Mouse (Mus musculus) liver, embryonic 12.5 days (tissue): ENCODE results near the gene Mapkbp1. TPM values are rescaled to one million over a fixed set of nuclear protein-coding genes. Genes with fewer than 3 reads are reported as not detected.
A peak's percentile ranks its signal among the peaks of the same experiment; 100 is the strongest.

Source experiments
- ATAC-seq: fragments of 200-750 bp; cut with Nextera tagmentation; 2 replicates; pipeline ENCODE4 v1.8.0; 2017; ENCODE audit warnings: moderate number of reproducible peaks, mild to moderate bottlenecking, moderate library complexity
- H3K27ac ChIP-seq: fragments of 300-500 bp; sonication (generic); 2 replicates; pipeline ENCODE4 v1.5.1; 2016; ENCODE audit warnings: mild to moderate bottlenecking
- H3K27me3 ChIP-seq: fragments of 300-500 bp; sonication (generic); replicated peaks from 2 replicates; pipeline ENCODE4 v1.6.1; 2016; ENCODE audit warnings: mild to moderate bottlenecking, moderate library complexity
- H3K36me3 ChIP-seq: fragments of 300-500 bp; sonication (generic); 2 replicates; pipeline ENCODE4 v1.6.1; 2016; ENCODE audit warnings: mild to moderate bottlenecking, moderate library complexity
- H3K4me1 ChIP-seq: fragments of 300-500 bp; sonication (generic); 2 replicates; pipeline ENCODE4 v1.6.1; 2016
- H3K4me2 ChIP-seq: fragments of 300-500 bp; sonication (generic); 2 replicates; pipeline ENCODE4 v1.6.1; 2016; ENCODE audit warnings: mild to moderate bottlenecking, moderate library complexity
- H3K4me3 ChIP-seq: fragments of 300-500 bp; sonication (generic); 2 replicates; pipeline ENCODE4 v1.5.1; 2016; ENCODE audit warnings: mild to moderate bottlenecking, moderate library complexity
- H3K9ac ChIP-seq: fragments of 300-500 bp; sonication (generic); 2 replicates; pipeline ENCODE4 v1.6.1; 2016; ENCODE audit warnings: mild to moderate bottlenecking, moderate library complexity
- H3K9me3 ChIP-seq: fragments of 300-500 bp; sonication (generic); replicated peaks from 2 replicates; pipeline ENCODE4 v1.6.1; 2016; ENCODE audit warnings: mild to moderate bottlenecking, moderate library complexity
- WGBS: fragments of 180-500 bp; shearing (Covaris S2); methylation state at CpG from one replicate; pipeline ENCODE4 v1.1.7; 2016; ENCODE audit not compliant: insufficient replicate concordance; 5-methylcytosine and 5-hydroxymethylcytosine counted together
- polyA plus RNA-seq: library from polyadenylated mRNA; unstranded; fragments of >200 nt; fragmentation: Nextera tagmentation; extraction: Ambion mirVana; gene quantifications from 2 replicates; pipeline ENCODE4 v1.2.1, GENCODE M21; 2016

The Mapkbp1 gene
- polyA plus RNA-seq, 1 experiment from 2014 or later: 0.63 TPM

DNA sequence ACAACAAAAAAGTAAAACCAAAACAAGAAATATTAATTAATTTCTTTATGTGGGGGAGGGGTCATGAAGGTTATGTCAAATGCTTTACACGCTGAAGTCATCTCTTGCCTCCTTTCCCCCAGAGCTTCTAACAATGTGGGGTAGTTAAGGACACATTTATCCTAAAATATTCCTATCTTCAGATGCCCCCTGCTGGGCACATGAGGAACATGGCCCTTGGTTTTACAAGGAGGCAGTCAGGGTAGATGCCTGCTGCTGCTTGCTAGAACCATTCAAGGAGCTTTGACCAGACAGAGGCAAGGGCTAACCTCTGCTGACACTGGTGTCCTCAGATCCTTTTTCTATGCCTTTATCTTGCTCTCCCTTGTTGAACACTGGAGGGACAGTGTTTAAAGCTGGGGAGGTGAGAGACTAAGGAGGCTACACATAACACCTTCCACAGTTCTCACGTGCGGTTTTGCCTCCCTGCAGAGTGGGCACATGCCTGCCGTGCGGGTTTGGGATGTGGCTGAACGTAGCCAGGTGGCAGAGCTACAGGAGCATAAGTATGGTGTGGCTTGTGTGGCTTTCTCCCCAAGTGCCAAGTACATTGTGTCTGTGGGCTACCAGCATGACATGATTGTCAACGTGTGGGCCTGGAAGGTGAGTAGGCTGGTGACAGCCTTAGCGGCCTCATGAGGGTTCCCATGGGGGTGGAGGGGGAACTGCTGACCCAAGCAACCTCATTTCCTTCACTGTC lies 39.1 kb downstream of the Mapkbp1 start:
- no peaks in the 10 kb centered on the region for H3K36me3 ChIP-seq
- no peaks in the 10 kb centered on the region for H3K27me3 ChIP-seq
- H3K9me3 ChIP-seq: no peaks in the 10 kb centered on the region
- ATAC-seq: no peak
- H3K9ac ChIP-seq: no peak overlapping the region
- peaks cover 38% of the 10 kb centered on the region for H3K4me1 ChIP-seq
- H3K27ac ChIP-seq: no peak overlapping the region
- no peak overlapping the region for H3K4me2 ChIP-seq
- 66% methylated on average over 8 of the region's 8 CpGs for WGBS
- H3K4me3 ChIP-seq: no peak overlapping the region

DNA sequence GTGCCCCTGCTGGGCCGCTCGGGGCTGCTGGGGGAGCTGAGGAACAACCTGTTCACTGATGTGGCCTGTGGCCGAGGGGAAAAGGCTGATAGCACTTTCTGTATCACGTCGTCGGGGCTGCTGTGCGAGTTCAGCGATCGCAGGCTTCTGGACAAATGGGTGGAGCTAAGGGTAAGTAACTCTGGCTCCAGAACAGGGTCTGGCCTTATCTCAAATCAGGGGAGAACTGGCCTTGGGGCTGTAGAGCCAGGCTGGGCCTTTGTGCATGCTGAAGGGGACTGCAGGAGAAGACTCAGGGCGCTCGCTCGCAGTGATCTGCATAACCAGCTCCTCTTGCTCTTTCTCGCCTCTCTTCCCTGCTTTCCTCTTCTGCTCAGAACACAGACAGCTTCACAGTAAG lies 40.4 kb downstream of the Mapkbp1 start:
- Histone ChIP-seq H3K27me3 (no peaks in the 10 kb centered on the region), H3K9ac (no peak overlapping the region), H3K27ac (no peak overlapping the region), H3K4me2 (peak overlapping the region; percentile 9), H3K4me3 (no peak overlapping the region), H3K4me1 (peaks cover 46% of the 10 kb centered on the region), H3K9me3 (no peaks in the 10 kb centered on the region), H3K36me3 (peaks cover 6% of the 10 kb centered on the region; the same call in 1 of the 2 replicates)
- ATAC-seq: no peak
- WGBS: 55% methylated on average over 13 of the region's 13 CpGs

DNA sequence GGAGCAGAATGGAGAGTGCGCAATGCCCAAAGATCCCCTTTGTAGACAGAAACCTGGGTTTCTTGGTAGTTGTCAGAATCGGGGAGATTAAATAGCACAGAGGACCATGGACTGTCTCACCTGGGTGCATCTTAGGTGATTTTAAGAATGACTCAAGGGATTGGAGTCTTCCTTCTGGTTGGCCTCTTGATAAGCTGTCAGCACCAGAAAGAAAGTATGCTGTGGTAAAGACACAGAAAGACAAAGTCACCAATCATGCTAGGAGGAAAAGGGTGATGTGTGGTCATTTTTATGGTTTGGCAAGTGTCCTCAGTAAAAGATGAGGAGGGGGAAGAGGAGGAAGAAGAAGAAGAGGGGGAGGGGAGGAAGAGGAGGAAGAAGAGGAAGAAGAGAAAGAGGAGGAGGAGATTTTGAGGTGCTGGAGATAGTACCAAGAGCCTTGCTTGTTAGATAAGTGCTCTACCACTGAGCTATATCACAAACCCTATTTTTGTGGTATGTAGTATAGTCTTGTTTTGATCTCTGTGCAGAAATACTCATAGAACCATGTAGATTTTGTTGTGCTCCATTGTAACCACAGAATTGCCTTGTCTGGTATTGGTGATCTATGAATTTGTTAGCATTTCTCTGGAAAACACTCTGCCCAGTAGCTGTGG lies 41.5 kb downstream of the Mapkbp1 start:
- H3K9ac ChIP-seq: no peak overlapping the region
- H3K27me3 ChIP-seq: no peaks in the 10 kb centered on the region
- 82% methylated on average over 2 of the region's 2 CpGs for WGBS
- H3K4me3 ChIP-seq: no peak overlapping the region
- H3K4me1 ChIP-seq: peaks cover 46% of the 10 kb centered on the region
- no peak overlapping the region for H3K27ac ChIP-seq
- ATAC-seq: no peak
- H3K36me3 ChIP-seq: peaks cover 15% of the 10 kb centered on the region; the same call in 1 of the 2 replicates
- H3K9me3 ChIP-seq: no peaks in the 10 kb centered on the region
- H3K4me2 ChIP-seq: no peak overlapping the region

DNA sequence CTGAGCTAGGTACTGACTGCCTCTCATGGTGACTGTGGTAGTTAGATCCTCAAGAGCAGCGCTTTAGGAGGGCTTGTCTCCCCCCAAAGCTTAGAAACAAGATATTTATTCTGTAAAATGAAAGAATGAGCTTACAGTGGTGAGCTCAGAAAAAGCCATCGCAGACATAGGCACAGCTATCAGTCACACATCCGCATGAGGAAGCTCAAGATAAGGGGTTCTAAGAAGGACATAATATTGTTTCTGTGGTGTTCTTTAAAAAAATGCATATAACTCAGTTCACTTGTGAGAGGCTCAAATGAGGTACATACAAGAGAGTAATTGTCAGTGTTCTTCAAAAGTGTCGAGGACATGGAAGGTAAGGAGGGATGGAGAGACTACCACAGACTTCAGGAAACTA lies 43.4 kb downstream of the Mapkbp1 start:
- Histone ChIP-seq H3K9me3 (no peaks in the 10 kb centered on the region), H3K4me1 (peaks cover 56% of the 10 kb centered on the region), H3K27ac (0 out of 2 replicates have a peak overlapping the region, but pooled peaks have one; percentile 25), H3K4me3 (no peak overlapping the region), H3K36me3 (peaks cover 26% of the 10 kb centered on the region), H3K9ac (no peak overlapping the region), H3K4me2 (peak overlapping the region; percentile 16; the same call in 1 of the 2 replicates), H3K27me3 (no peaks in the 10 kb centered on the region)
- 47% methylated on average over 4 of the region's 4 CpGs for WGBS
- peak; percentile 55; the same call in 1 of the 2 replicates for ATAC-seq

DNA sequence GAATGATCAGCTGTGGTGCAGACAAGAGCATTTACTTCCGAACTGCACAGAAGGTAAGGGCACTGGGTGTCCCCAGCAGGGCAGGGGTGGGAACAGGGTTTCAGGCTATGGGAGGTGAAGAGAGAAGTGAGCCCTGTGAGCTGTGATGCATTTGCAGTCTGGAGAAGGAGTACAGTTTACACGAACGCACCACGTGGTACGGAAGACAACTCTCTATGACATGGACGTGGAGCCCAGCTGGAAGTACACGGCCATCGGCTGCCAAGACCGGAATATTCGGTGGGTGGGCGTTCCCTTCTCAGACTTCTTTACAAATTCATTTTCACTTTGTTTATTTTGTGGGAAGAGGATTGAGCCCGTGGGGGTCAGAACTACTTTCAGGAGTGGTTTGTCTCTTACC lies 45.1 kb downstream of the Mapkbp1 start:
- H3K9me3 ChIP-seq: no peaks in the 10 kb centered on the region
- H3K4me2 ChIP-seq: no peak overlapping the region
- no peak for ATAC-seq
- H3K27me3 ChIP-seq: no peaks in the 10 kb centered on the region
- H3K36me3 ChIP-seq: peaks cover 40% of the 10 kb centered on the region
- H3K9ac ChIP-seq: no peak overlapping the region
- no peak overlapping the region for H3K4me3 ChIP-seq
- peaks cover 53% of the 10 kb centered on the region for H3K4me1 ChIP-seq
- 85% methylated on average over 12 of the region's 12 CpGs for WGBS
- H3K27ac ChIP-seq: no peak overlapping the region

DNA sequence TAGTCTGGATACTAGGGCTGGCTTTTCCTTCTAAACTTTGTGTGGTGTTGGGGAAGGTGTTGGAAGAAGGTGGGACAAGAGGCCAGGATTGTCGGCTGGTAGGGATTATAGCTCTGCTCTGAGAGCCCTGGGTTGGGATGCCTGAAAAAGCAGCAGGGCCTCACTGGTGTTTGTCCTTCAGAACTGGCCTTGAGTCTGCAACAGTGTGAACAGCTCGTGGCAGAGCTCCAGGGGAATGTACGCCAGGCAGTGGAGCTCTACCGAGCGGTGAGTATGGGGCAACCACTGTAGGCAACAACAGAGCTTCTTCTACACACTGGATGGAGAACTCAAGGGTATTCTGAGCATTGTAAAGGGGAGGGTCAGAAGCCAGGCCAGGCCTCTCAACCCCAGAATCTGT lies 51.8 kb downstream of the Mapkbp1 start:
- H3K4me1 ChIP-seq: peaks cover 34% of the 10 kb centered on the region
- H3K36me3 ChIP-seq: peaks cover 37% of the 10 kb centered on the region
- no peaks in the 10 kb centered on the region for H3K9me3 ChIP-seq
- WGBS: 79% methylated on average over 5 of the region's 5 CpGs
- H3K27ac ChIP-seq: no peak overlapping the region
- H3K27me3 ChIP-seq: no peaks in the 10 kb centered on the region
- H3K4me2 ChIP-seq: no peak overlapping the region
- ATAC-seq: no peak
- H3K4me3 ChIP-seq: no peak overlapping the region
- no peak overlapping the region for H3K9ac ChIP-seq

DNA sequence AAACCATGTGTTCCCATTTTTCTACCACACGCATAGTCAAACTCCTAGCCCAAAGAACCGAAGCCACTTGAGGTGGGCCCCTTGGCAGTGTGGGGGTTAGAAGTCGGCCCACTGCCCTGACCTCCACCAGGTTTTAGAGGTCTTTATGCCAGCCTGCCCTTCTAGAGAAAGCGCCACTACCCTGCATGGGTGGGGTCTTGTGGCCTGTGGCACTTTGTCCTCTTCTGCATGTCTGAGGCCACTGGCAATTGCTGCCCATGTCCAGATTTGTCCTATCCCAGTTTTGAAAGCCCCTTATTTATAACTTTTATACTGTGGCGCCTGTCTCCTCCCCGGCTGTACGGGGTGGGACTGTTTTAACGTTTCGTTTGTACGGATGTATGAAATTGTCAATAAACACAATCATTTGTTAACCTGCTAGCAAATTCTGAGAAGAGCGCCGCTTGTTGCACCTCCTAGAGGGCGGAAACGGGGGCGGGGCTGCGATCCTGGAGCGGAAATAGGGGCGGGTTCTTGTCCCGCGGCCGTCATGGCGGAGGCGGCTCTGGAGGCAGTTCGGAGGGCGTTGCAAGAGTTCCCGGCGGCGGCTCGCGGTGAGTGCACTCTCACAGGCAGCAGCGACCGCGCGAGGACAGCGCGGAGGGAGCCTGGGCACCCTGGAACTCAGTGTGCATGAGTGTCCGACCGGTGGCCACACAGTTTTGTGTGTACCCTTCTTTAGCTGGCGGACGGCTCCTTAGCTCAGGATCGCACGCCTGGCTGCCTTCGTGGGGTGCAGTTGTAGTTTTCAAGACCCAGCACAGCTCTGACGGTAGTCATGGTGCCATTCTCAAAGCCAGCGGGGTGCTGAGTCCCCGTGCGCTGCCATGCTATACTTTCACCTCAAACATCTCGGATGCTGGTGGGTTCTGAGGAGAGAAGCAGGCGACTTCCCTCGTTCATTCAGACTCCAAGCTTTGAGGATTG lies 54.8 kb downstream of the Mapkbp1 start, which contains the start of the genes Jmjd7 and Gm28042:
Gene Jmjd7 (plus strand): TSS at position 500 of the 966 bp plus-strand sequence.
Gene Gm28042 (plus strand): TSS at position 510 of the 966 bp plus-strand sequence.
- H3K4me3 ChIP-seq: peak within 1 kb of the TSS; percentile 76
- no peaks in the 10 kb centered on the region for H3K27me3 ChIP-seq
- peak within 1 kb of the TSS; percentile 85 for H3K27ac ChIP-seq
- peaks cover 42% of the 10 kb centered on the region for H3K4me1 ChIP-seq
- no peaks in the 10 kb centered on the region for H3K9me3 ChIP-seq
- peak within 1 kb of the TSS; percentile 89 for H3K4me2 ChIP-seq
- ATAC-seq: peak; percentile 90
- peaks cover 38% of the 10 kb centered on the region for H3K36me3 ChIP-seq
- peak within 1 kb of the TSS; percentile 87 for H3K9ac ChIP-seq
- 5% methylated on average over 50 of the region's 50 CpGs for WGBS

DNA sequence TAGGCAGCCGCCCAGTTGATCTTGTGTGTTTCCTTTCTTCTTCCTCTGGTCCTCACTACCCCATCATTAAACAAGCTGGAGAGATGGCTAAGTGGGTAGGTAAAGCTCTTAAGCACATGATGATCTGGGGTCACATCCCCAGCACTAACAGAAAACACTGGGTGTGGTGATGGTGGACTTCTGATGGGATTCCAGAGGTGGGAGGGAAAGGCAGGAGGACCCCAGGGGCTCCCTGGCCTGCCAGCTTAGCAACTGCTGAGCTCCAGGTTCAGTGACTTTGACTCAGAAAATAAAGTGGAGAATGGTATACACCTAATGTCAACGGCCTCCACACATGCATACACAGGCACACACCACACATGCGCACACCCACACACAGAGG lies 55.4 kb downstream of the Mapkbp1 start:
- WGBS: 49% methylated on average over 3 of the region's 3 CpGs
- ATAC-seq: no peak
- H3K9me3 ChIP-seq: no peaks in the 10 kb centered on the region
- H3K27me3 ChIP-seq: no peaks in the 10 kb centered on the region
- H3K4me3 ChIP-seq: peak overlapping the region; percentile 76
- H3K27ac ChIP-seq: peak overlapping the region; percentile 85
- H3K4me2 ChIP-seq: peak overlapping the region; percentile 89
- peak overlapping the region; percentile 87 for H3K9ac ChIP-seq
- peaks cover 39% of the 10 kb centered on the region for H3K36me3 ChIP-seq
- H3K4me1 ChIP-seq: peaks cover 42% of the 10 kb centered on the region

DNA sequence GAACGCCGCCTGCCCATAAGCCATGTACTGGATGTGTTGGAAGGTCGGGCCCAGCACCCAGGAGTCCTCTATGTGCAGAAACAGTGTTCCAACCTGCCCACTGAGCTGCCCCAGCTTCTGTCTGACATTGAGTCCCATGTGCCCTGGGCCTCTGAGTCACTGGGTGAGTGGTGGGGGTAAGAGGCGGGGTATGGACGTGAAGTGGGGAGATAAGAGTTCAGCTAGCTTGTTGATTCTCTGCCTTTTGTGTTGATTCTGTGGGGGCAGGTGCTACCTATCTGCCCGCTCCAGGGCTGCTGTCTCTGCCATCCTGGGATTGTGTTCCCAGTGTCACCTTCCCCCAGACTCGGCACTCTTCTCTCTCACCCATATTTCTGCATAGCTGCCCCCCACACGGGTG lies 57.9 kb downstream of the Mapkbp1 start:
- Histone ChIP-seq H3K27ac (no peak overlapping the region; the same call in 1 of the 2 replicates), H3K9ac (no peak overlapping the region), H3K27me3 (no peaks in the 10 kb centered on the region), H3K4me3 (no peak overlapping the region), H3K36me3 (peaks cover 40% of the 10 kb centered on the region), H3K4me2 (peak overlapping the region; percentile 12; the same call in 1 of the 2 replicates), H3K4me1 (peaks cover 42% of the 10 kb centered on the region), H3K9me3 (no peaks in the 10 kb centered on the region)
- ATAC-seq: peak; percentile 55
- 45% methylated on average over 8 of the region's 8 CpGs for WGBS

DNA sequence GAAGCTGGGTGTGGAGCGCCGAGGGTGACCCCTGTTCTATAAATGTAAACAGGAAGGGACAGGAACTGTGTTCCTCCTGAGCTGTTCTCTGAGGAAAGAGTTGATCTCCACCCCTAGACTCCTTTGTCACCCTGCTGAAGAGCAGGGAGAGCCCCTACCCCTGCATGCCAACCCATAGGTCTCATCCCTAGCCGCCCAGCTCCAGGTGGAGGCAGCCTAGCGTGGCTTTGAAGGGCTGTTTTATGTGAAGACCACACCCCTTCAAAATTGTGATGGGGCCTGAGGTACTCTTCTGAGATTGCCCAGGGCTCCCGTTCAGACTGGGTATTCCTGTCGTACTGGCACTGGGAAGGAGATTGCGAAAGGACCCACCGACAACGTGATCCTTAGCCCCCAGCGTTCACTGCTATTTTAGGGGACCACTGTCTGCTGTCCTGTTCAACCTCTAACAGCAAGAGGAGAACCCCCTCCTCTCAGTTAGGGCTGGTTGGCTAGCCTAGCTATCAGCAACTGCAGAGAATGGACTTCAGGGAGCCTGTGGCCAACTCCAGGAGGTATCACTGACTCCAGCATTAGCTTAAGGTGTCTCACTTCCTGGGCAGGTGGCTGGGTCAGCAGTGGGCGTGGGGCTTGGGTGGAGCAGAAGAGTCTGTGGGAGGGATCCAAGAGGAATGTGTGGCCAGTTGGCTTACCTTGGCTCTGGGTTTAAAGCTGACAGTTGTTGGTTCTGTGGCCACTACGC lies 60.4 kb downstream of the Mapkbp1 start, which contains the start of gene Pla2g4b:
Gene Pla2g4b (plus strand): TSS at position 692 of the 742 bp plus-strand sequence.
- Histone ChIP-seq H3K36me3 (peaks cover 64% of the 10 kb centered on the region), H3K9ac (no peak within 1 kb of the TSS), H3K4me3 (no peak within 1 kb of the TSS), H3K4me2 (no peak within 1 kb of the TSS), H3K9me3 (no peaks in the 10 kb centered on the region), H3K27me3 (no peaks in the 10 kb centered on the region), H3K27ac (no peak within 1 kb of the TSS), H3K4me1 (peaks cover 30% of the 10 kb centered on the region)
- ATAC-seq: no peak
- 74% methylated on average over 12 of the region's 12 CpGs for WGBS

DNA sequence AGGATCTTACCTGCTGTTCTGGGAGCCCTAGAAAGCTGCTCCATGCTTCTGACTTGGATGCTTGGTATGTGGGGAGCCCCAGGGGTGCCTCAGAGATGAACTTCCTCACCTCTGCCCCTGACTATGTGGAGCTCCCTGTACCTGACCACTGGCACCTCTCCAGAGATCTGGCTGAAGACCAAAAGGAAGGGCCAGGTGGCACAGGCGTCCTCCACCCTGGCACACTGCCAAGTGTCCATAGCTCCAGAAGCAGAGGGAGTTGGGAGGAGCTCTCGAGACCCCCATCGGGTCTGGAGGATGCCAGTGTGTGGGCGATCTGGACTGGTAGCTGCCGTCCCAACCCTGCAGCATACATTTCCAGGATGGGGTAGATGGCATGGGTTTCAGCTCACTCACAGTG lies 61.2 kb downstream of the Mapkbp1 start:
- H3K27ac ChIP-seq: no peak overlapping the region
- H3K4me2 ChIP-seq: no peak overlapping the region
- H3K36me3 ChIP-seq: peaks cover 65% of the 10 kb centered on the region
- no peaks in the 10 kb centered on the region for H3K27me3 ChIP-seq
- WGBS: 73% methylated on average over 5 of the region's 5 CpGs
- H3K9me3 ChIP-seq: no peaks in the 10 kb centered on the region
- H3K4me1 ChIP-seq: peaks cover 22% of the 10 kb centered on the region
- H3K4me3 ChIP-seq: no peak overlapping the region
- ATAC-seq: no peak
- no peak overlapping the region for H3K9ac ChIP-seq
